Mouse (Mus musculus): ENCODE results near the gene Anp32e. TPM values are rescaled to one million over a fixed set of nuclear protein-coding genes. Genes with fewer than 3 reads are reported as not detected.
"Not testable (repeated sequence)": the region's sequence is repeated elsewhere in the genome, so short reads cannot be mapped to it uniquely, and the experiment has no call there.

Anp32e gene
- total and polyA plus RNA-seq, 3 experiments = 94.7 to 405 (median 180) TPM

- TF ChIP-seq TAL1 (conservative IDR thresholded peaks at IDR 0.05; ENCODE audit: low read depth, low read length) (no peak), POLR2AphosphoS5 (IDR thresholded peaks at IDR 0.05; ENCODE audit: insufficient replicate concordance, low read depth, low read length) (no peak), GATA1 (IDR thresholded peaks at IDR 0.05; ENCODE audit: borderline replicate concordance, low read length) (no peak), GATA2 (IDR thresholded peaks at IDR 0.05; ENCODE audit: borderline replicate concordance, low read depth, low read length) (no peak), CTCF (IDR thresholded peaks at IDR 0.05; ENCODE audit: low read depth, low read length) (no peak)
- H3K4me1 ChIP-seq (ENCODE audit: insufficient read depth, low read depth, low read length) = peaks cover 41% of the 10 kb centered on the region
- H3K36me3 ChIP-seq (replicated peaks) = peaks cover 35% of the 10 kb centered on the region
- DNase-seq (ENCODE audit: low spot score) (no peak), ATAC-seq (ENCODE audit: extremely low read depth, insufficient number of reproducible peaks, low FRiP score, poor library complexity, severe bottlenecking) (no peak)
- no peaks in the 10 kb centered on the region for H3K9me3 ChIP-seq (replicated peaks)
- peak overlapping the region; percentile 77 for H3K4me3 ChIP-seq (ENCODE audit: low read depth, low read length)
- no peaks in the 10 kb centered on the region for H3K27me3 ChIP-seq (ENCODE audit: insufficient read depth, low read length)
Observed at GRCm38 (mm10) chr3:95894317-95895160, 34.5 kb upstream of the Anp32e start.

- H3K4me3 ChIP-seq (ENCODE audit: low read depth, low read length) = peak overlapping the region; percentile 41; the same call in 1 of the 2 replicates
- H3K9me3 ChIP-seq (replicated peaks); ATAC-seq (ENCODE audit: extremely low read depth, insufficient number of reproducible peaks, low FRiP score, poor library complexity, severe bottlenecking); DNase-seq (ENCODE audit: low spot score); H3K27me3 ChIP-seq (ENCODE audit: insufficient read depth, low read length): not testable (repeated sequence)
- peaks cover 41% of the 10 kb centered on the region for H3K4me1 ChIP-seq (ENCODE audit: insufficient read depth, low read depth, low read length)
- H3K36me3 ChIP-seq (replicated peaks) = peaks cover 32% of the 10 kb centered on the region
Observed at GRCm38 (mm10) chr3:95895501-95895900, 33.5 kb upstream of the Anp32e start.

DNA sequence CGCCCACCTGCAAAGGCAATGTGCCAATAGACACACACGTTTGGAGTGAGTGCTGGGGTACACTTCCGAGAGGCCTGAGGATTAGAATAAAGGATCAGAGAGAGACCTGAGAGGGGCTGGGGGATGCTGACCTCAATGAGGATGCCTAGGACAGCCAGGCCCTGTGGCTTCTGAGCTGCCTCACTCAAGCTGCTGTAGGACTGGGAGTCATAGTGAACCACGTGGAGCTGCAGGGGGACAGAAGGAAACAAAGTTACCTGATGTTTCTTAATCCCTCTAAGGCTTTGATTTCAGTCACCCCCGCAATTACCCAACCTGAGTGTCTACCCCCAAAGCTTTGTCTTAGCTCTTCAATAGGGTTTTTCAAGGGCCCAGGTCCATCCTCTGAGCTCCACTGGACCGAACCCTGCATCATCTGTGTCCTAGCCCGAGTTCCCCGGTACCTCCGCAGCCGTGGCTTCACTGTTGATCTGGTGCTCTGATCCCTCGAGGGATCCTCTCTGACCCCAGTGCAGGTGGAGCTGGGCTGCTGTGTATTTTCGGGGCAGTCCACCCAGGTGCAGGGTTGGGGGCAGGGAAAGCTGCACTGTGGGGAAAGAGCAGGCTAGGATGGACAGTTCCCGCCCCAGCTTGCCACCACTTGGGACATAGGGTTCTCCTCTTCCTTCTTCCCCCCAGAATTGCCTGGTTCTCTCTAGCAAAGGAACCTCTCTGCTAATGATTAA lies 29.1 kb upstream of the Anp32e start:
- ATAC-seq (ENCODE audit: extremely low read depth, insufficient number of reproducible peaks, low FRiP score, poor library complexity, severe bottlenecking) (no peak), DNase-seq (ENCODE audit: low spot score) (no peak)
- Histone ChIP-seq H3K27me3 (ENCODE audit: insufficient read depth, low read length) (peaks cover 46% of the 10 kb centered on the region), H3K4me3 (ENCODE audit: low read depth, low read length) (no peak overlapping the region), H3K36me3 (replicated peaks) (peaks cover 31% of the 10 kb centered on the region), H3K4me1 (ENCODE audit: insufficient read depth, low read depth, low read length) (peaks cover 26% of the 10 kb centered on the region), H3K9me3 (replicated peaks) (no peaks in the 10 kb centered on the region)
- no peak for TF ChIP-seq GATA1 (IDR thresholded peaks at IDR 0.05; ENCODE audit: borderline replicate concordance, low read length)
- TF ChIP-seq TAL1 (conservative IDR thresholded peaks at IDR 0.05; ENCODE audit: low read depth, low read length) = no peak
- TF ChIP-seq GATA2 (IDR thresholded peaks at IDR 0.05; ENCODE audit: borderline replicate concordance, low read depth, low read length) = no peak
- TF ChIP-seq POLR2AphosphoS5 (IDR thresholded peaks at IDR 0.05; ENCODE audit: insufficient replicate concordance, low read depth, low read length) = no peak
- no peak for TF ChIP-seq CTCF (IDR thresholded peaks at IDR 0.05; ENCODE audit: low read depth, low read length)

- H3K27me3 ChIP-seq (ENCODE audit: insufficient read depth, low read length) = peaks cover 55% of the 10 kb centered on the region
Observed at GRCm38 (mm10) chr3:95901616-95902372, 27.3 kb upstream of the Anp32e start.

DNA sequence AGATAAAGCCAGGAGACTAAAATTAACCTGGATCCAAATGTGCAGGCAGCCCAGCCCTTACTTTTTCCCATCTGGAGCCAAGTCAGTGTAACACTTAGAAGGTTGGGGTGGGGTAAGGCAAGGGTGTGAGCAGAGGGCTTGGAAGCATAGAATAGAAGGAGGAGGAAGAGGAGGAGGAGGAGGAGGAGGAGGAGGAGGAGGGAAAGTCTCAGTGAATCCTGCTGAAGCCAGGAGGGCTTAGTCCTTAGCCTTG lies 26.7 kb upstream of the Anp32e start:
- DNase-seq (ENCODE audit: low spot score) = no peak
- TF ChIP-seq GATA1 (IDR thresholded peaks at IDR 0.05; ENCODE audit: borderline replicate concordance, low read length) (no peak), POLR2AphosphoS5 (IDR thresholded peaks at IDR 0.05; ENCODE audit: insufficient replicate concordance, low read depth, low read length) (no peak), TAL1 (conservative IDR thresholded peaks at IDR 0.05; ENCODE audit: low read depth, low read length) (no peak), GATA2 (IDR thresholded peaks at IDR 0.05; ENCODE audit: borderline replicate concordance, low read depth, low read length) (no peak), CTCF (IDR thresholded peaks at IDR 0.05; ENCODE audit: low read depth, low read length) (no peak)
- Histone ChIP-seq H3K4me1 (ENCODE audit: insufficient read depth, low read depth, low read length) (peaks cover 38% of the 10 kb centered on the region), H3K36me3 (replicated peaks) (peaks cover 20% of the 10 kb centered on the region), H3K27me3 (ENCODE audit: insufficient read depth, low read length) (peaks cover 55% of the 10 kb centered on the region), H3K4me3 (ENCODE audit: low read depth, low read length) (no peak overlapping the region), H3K9me3 (replicated peaks) (no peaks in the 10 kb centered on the region)
- ATAC-seq (ENCODE audit: extremely low read depth, insufficient number of reproducible peaks, low FRiP score, poor library complexity, severe bottlenecking) = no peak

More at GRCm38 (mm10) chr3:95901616-95902372, 27.3 kb upstream of the Anp32e start:
- ATAC-seq (ENCODE audit: extremely low read depth, insufficient number of reproducible peaks, low FRiP score, poor library complexity, severe bottlenecking) (no peak), DNase-seq (ENCODE audit: low spot score) (no peak)
- Histone ChIP-seq H3K4me3 (ENCODE audit: low read depth, low read length) (no peak overlapping the region), H3K9me3 (replicated peaks) (no peaks in the 10 kb centered on the region), H3K4me1 (ENCODE audit: insufficient read depth, low read depth, low read length) (peaks cover 32% of the 10 kb centered on the region), H3K36me3 (replicated peaks) (peaks cover 20% of the 10 kb centered on the region)
- no peak for TF ChIP-seq GATA1 (IDR thresholded peaks at IDR 0.05; ENCODE audit: borderline replicate concordance, low read length)
- no peak for TF ChIP-seq POLR2AphosphoS5 (IDR thresholded peaks at IDR 0.05; ENCODE audit: insufficient replicate concordance, low read depth, low read length)
- TF ChIP-seq TAL1 (conservative IDR thresholded peaks at IDR 0.05; ENCODE audit: low read depth, low read length) = no peak
- TF ChIP-seq CTCF (IDR thresholded peaks at IDR 0.05; ENCODE audit: low read depth, low read length) = no peak
- no peak for TF ChIP-seq GATA2 (IDR thresholded peaks at IDR 0.05; ENCODE audit: borderline replicate concordance, low read depth, low read length)

DNA sequence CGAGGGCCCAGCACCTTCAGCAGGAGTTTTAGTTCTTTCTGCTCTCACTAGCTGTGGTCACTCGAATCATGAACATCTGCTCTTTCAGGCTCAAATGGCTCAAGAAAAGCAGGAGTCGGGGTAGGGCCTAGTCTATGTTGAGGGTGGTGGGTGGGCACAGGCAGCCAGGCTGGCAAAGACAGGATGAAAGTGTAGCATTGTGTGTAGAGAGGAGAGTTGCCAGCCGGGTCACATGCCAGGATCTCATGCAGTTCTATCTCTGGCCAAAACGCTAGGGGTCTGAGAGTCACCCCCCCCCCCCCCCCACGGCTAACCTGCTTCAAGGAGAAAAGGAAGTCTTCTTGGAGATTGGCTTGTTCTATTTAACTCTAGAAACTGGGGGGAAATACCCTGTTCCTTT lies 26.4 kb upstream of the Anp32e start:
- ATAC-seq (ENCODE audit: extremely low read depth, insufficient number of reproducible peaks, low FRiP score, poor library complexity, severe bottlenecking) = no peak
- TF ChIP-seq TAL1 (conservative IDR thresholded peaks at IDR 0.05; ENCODE audit: low read depth, low read length) (no peak), GATA2 (IDR thresholded peaks at IDR 0.05; ENCODE audit: borderline replicate concordance, low read depth, low read length) (no peak), POLR2AphosphoS5 (IDR thresholded peaks at IDR 0.05; ENCODE audit: insufficient replicate concordance, low read depth, low read length) (no peak), GATA1 (IDR thresholded peaks at IDR 0.05; ENCODE audit: borderline replicate concordance, low read length) (no peak), CTCF (IDR thresholded peaks at IDR 0.05; ENCODE audit: low read depth, low read length) (no peak)
- H3K4me1 ChIP-seq (ENCODE audit: insufficient read depth, low read depth, low read length) = peaks cover 38% of the 10 kb centered on the region

More for the DNA sequence above, 26.4 kb upstream of the Anp32e start:
- peaks cover 56% of the 10 kb centered on the region for H3K27me3 ChIP-seq (ENCODE audit: insufficient read depth, low read length)
- H3K4me3 ChIP-seq (ENCODE audit: low read depth, low read length) = no peak overlapping the region
- peaks cover 17% of the 10 kb centered on the region for H3K36me3 ChIP-seq (replicated peaks)
- no peak for DNase-seq (ENCODE audit: low spot score)
- no peaks in the 10 kb centered on the region for H3K9me3 ChIP-seq (replicated peaks)
